Mouse (Mus musculus): ENCODE measurements around the gene Cnst.

Cnst gene

DNA sequence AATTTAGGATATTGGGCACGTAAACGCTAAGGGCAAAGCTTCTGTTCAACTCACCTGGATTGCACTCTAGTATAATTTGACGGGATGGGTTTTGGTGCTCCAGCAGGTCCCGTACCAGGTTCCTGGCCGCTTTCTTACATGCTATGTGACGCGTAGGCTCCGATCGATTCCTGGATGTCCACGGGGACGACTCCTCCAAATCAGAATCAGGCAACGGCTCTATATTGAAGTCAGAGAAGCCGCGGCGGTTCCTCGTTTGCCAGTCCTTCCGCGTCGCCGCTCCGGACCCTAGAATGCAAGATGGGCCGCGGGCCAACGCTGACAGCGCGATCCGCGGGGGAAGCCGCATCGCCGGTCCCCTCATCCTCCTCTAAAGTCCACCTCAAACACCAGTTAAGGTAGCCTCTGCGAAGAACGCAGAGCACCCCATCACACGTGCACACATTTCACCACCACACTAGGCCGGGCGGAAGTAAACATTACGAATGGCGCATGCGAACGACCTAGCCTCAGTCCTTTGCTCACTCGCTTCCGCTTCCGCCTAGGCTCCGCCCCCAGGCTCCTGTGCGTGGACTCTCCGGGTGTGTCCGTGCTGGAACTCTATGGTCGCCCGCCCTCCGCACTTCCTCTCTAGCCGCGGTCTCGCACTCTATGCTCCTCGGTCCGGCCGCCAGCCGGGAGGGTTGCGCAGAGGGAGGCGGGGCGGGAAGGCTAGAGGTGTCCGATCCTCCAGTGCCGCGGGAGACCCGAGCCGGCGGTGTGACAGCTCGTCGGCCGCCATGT, at the start of gene Cnst, which contains the start of gene Tfb2m:
Gene Cnst (plus strand): TSS at position 603 of the 783 bp plus-strand sequence.
Gene Tfb2m (minus strand): TSS at position 500 of the 783 bp plus-strand sequence.
- peak; percentile 99 for DNase-seq (ENCODE audit: low read depth)

DNA sequence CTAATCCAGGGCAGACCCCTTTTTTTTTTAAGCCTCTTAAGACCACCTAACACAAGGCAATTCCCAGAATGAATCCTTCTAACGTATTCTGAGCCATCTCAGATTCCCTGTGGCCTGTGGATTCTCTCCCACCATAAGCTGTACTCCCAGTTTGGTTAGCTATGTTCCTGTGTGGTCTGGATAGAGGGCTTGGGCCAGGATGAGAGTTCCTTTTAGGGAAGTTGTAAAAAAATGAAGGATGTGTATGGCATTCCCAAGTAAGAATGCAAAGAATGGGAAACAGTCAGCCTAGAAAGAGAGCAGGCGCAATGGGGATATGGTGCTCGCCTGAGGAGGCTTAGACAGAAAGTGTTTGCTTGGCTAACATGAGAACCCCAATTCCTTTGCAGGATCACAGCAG, 46.9 kb upstream of the Cnst start:
- DNase-seq (ENCODE audit: low read depth) = no peak

DNA sequence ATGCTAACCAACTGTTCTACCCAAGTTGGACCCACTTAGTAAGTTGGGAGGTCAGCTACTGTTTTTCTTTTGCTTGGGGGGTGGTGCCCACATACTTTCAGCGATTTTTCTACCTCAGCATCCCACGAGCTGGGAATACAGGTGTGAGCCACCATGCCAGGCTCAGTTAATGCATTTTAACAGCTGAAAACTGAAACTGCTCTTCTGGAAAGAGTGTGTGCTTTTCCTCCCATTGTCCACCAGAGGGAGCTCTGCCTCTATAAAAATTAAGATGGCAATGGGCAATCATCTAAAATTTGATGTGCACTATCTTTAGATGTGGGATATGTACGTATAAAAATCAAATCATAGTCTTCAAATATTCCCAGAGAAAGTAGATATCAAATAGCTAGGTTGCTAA, 43.6 kb upstream of the Cnst start:
- DNase-seq (ENCODE audit: low read depth) = peak; percentile 61

DNA sequence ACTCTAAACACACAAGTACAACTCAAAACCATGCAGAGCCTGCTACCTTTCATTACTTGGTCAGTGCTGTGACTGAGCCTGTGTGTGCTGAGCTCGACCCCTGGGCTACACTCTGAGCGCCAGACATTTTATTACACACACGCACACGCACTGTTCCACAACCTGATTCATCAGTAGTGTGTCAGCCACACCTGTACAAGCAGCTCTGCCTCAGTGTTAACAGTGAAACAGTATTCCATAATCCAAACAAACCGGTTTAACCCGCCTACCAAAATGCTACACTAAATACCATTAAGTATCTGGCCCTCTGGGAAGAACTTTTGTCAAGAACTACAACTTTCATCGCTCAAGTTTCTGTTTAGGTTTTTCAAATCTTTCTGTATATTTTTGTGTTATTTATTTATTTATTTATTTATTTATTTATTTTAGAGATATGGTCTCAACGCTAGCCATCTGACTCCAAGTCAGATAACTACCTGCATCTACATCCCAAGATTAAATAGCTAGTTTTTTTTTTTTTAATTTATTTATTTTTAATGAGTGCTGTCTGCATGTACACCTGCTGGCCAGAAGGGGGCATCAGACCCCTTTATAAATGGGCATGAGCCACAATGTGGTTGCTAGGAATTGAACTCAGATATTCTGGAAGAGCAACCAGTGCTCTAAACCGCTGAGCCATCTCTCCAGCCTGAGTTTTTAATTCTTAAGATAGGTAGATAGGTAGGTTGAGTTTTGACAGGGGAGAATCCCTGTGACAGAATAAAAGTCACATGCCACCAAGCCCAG, 39.4 kb upstream of the Cnst start:
- DNase-seq (ENCODE audit: low read depth) = peak; percentile 79

DNA sequence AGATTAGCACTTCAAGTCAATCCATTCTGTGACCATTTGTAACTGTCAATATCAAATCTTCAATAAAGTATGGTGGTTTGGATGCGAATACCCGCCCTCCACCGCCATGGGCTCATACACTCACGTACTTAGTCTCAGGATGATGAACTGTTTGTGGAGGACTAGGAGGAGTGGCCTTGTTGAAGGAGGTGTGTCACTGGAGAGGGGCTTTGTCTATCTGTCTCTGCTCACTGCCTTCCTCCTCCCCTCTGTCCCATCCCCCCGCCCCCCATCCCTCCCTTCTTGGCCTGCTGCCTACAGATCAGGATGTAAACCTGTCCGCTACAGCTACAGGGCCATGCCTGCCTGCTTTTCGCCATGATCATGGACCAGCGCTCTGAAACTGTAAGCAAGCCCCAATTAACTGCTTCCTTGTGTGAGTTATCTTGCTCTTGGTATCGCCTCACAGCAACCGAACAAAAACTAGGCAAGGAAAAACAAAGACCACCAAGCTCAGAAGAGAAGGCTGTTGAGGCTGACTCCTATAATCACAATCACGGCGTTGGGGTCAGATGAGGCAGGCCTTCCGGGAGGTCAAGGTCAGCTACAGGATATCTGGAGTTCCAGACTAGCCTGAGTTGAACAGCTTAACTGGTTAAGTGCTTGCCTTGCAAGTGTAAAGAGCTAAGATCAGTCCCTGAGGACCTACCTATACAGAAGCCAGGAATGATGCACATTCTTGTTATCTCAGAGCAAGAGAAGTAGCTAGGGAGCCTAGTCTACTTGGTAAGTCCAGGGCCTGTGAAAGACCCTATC, 35.4 kb upstream of the Cnst start:
- DNase-seq (ENCODE audit: low read depth) = no peak

DNA sequence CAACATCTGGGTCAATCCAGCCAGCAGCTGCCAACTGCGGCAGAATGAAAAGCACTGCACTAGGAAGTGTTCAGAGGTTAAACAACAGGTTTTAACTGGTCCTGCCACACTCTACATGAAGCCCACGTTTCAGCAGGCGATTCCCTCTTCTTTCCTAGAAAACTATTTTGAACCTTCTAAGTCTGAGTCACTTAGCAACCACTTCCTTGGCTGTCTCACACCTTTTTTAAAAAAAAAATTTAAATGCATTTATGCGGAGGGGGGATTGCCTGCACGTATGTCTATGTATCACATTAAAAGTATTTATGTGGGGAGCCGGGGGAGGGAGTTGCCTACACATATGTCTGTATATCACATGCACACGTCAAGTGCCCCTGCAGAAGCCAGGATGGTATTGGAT, 34.3 kb upstream of the Cnst start:
- no peak for DNase-seq (ENCODE audit: low read depth)

DNA sequence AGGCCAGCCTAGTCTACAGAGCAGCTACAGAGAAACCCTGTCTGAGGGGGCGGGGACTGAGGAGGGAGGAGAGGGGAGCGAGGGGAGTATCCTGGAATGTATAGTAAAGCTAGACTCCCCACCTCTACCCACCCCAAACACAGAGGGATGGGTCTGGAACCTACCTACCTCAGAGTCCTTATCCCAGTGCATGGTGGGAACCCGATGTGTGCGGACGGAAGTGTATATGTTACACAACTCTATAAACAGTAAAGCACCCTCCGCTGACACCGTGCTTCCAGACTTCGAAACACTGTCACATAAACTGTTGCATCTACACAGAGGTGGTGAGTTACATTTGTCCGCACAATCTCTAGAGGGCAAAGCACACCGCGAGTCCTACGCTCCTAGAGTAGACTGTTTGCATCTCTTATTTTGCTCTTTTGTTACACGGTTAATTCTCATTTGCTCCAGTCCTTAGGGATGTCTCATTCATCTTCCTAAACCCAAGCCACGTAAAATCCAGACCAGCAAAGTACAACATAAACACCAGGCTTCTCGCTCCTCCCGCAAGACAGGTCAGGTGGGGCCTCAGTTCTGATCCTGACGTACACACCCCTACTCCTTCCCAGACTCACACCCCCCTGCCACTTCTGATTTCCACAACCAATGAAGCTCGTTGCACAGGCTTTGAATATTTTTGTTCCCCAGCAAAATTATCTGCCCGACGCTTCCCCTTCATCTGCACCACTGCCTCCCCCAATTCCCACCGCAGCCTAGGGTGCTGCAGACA, 29.0 kb upstream of the Cnst start:
- peak; percentile 71 for DNase-seq (ENCODE audit: low read depth)

DNA sequence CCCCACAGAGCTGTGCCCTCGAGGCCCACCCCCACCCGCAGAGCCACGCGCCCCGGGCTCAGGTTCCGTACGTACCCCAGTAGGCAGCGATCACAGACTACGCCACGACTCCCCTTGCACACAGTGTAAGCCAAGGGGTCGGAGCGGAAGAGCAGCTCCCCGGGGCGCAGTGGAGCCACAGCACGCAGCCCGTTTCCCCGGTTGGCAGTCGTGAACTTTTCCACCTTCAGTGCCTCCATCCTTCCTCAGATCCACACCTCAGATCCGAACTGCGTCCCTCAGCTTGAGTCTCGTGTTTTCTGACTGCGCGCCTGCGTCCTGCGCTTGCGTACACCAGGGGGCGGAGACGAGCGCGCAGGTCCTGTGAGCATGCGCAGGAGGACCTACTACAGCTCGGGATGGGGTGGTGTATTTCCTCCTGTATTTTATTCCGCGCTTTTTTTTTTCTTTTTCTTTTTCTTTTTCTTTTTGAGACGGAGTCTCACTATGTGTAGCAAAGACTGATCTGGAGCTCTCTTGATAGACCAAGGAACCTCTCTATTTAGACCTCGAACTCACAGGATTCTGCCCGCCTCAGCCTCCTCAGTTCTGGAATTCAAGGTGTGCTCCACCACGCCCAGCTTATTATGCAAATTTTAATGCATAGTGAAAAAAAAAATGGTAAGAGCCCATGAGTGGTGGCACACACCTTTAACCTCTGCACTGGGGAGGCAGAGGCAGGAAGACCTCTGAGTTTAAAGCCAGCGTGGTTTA, 28.3 kb upstream of the Cnst start, which contains the start of gene Smyd3:
Gene Smyd3 (minus strand): TSS at position 329 of the 753 bp plus-strand sequence.
- peak; percentile 91 for DNase-seq (ENCODE audit: low read depth)

DNA sequence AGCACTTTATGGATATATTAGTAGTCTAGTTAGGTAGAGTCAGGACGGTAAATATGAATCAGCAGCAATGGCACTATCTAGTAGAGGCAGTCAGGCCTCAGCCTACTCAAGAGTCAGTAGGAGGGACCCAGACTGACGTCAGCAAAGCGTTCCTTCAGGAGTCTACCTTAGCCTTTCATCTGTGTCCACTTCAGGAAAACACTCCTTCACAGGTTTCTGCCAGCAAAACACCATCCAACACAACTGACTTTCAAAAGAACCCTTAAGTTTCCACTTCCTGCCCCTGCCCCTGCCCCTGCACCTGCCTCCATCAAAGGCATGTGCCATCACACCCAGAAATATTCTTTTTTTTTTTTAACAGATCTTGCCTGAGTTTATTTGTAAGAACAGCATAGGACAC, 26.3 kb upstream of the Cnst start:
- no peak for DNase-seq (ENCODE audit: low read depth)

DNA sequence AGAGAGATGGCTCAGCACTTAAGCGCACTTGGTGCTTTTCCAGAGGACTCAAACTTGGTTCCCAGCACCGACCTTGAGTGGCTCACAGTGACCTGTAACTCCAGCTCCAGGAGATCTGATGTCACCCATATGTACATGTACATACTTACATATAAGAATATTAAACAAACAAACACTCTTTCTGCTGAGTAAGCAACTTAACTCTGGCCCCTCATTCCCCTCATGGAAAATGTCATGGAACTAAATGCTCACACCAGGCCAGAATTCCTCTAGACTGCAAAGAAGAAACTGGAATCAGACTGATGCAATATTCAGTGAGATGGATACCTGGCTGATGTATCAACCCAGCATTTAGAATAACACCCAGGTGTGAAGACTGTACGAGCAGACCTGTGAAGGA, 7.1 kb upstream of the Cnst start:
- DNase-seq (ENCODE audit: low read depth) = no peak

DNA sequence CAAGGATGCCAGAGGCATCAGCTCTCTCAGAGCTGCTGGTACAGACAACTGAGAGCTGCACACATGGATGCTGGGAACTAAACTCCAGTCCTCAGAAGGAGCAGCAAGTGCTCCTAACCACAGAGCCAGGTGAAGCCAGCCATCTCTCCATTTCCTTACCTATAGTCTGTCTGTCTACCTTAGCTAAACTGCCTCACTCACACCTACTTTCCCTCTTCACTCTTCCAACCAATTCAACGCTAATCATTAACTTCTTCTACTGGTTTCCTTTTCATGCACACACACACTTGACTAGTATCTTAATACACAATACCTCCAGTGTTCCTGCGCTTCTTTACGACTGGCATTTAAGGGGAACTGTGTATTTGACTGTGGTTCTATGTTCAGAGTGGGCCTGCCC, 6.3 kb upstream of the Cnst start:
- no peak for DNase-seq (ENCODE audit: low read depth)

DNA sequence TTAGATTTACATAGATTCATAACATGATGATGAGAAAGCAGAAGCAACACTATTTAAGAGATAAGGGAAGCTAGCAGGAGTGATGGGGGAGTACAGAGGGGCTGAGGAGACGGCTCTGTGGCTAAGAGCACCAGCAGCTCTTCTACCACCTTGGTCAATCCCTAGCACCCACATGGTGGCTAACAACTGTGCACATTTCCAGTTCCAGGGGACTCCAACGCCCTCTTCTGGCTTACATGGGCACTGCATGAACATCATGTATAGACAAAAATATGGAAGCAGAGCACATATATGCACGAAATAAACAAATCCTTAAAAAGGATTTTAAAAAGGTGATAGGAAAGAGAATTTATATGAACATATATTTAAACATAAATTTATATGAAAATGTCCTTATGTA, 4.7 kb upstream of the Cnst start:
- DNase-seq (ENCODE audit: low read depth) = peak; percentile 57

DNA sequence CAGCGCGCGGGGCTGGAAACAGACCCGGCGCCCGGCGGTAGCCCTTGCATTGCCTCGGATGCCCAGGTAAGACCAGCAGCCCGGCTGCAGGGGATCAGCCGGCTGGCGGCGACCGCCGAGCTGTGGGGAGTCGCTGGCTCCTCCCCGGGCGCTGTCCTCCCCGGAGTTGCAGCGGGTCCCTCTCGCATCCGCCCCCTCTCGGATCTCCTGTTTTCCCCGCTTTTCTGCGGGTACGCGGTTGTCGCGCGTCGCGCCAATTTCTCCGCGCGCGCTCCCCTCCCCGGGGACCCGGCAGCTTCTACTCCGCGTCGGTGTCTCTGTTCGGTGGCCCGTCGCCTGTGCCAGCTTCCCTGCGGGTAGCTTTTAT, 364 bp downstream of the Cnst start:
- DNase-seq (ENCODE audit: low read depth) = no peak

DNA sequence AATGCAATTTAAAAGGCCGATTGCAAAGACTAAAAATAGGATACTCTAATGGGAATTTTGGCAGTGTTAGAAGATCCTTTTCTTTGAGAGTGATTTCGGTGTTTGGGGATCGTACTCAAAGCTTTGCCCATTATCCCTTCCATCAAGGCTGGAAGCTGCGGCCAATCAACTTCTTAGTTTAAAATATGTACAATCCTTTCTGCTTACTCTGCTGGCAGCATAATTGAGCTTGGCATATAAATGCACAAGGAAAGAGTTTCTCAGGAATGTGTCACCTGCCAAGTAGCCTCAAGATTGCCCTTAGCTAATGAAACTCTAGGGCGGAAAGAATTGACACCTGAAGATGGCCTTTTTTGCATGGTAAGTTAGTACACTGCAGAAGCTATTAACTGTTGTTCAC, 1.0 kb downstream of the Cnst start:
- peak; percentile 21 for DNase-seq (ENCODE audit: low read depth)

DNA sequence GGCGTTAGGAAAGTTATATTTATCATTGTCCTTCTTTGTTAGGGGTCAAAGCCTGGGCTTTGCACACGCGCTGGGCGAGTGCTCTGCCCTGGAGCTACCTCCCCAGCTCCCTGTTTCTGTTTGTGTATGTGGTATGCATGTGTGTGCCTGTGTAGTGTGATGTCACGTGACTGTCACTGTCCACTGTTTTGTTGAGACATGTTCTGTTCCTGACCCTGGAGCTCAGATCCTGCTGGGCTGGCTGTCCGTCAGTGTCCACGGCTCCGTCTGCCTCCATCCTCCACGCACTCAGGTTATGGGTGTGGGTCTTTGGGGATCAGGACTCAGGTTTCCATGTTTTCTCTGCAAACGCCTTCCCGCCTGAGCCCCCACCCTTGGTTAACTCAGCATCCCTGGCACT, 2.0 kb downstream of the Cnst start:
- no peak for DNase-seq (ENCODE audit: low read depth)

DNA sequence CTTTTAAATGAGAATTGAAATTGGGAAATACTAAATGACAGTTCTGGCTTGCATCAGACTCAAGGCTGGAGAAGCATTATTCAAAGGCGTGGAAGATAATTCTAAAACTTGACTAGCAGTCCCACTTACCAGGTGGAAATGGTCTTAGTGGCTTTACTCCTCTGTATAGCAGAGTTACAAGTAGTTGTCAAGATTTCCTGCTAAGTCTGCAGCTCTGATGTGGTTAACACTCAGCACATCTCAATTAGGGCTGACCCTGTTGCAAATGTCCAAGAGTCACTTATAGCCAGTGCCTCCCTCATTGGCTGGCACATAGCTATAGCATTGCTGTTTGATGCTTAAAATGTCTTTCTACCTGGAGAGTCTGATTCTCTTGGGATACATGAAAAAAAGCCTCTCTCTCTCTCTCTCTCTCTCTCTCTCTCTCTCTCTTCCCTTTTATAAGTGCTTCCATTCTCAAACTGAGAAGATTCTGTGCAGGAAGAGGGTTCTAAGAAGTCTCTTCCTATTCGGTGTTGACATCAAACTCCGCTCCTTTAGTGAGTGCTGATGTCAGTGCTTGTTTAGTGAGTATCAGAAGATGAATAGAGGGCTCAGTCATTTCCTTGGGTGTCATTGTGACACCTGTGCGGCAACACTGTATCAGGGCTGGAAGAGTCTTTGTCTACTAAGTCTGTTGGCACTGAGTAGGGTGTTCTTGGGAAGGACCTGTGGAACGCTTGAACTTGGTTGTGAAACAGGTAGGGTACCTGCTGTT, 3.0 kb downstream of the Cnst start:
- no peak for DNase-seq (ENCODE audit: low read depth)

DNA sequence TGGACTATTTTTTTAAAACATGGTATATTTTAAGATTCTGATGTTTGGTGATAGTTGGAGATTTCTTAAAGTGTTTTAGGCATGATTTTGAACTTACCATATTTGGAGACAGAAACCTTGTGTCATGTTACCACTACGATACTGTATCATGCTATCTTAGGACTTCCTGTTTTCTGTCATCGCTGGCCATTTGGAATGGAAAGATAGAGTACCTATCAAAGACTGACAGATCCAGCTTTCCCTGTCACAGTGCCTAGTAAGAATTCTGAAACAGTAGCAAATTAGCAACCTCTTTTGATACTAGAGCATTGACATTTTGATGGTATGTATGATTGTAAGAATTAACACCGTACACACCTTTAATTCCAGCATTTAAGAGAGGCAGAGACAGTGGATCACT, 5.2 kb downstream of the Cnst start:
- DNase-seq (ENCODE audit: low read depth) = peak; percentile 79

DNA sequence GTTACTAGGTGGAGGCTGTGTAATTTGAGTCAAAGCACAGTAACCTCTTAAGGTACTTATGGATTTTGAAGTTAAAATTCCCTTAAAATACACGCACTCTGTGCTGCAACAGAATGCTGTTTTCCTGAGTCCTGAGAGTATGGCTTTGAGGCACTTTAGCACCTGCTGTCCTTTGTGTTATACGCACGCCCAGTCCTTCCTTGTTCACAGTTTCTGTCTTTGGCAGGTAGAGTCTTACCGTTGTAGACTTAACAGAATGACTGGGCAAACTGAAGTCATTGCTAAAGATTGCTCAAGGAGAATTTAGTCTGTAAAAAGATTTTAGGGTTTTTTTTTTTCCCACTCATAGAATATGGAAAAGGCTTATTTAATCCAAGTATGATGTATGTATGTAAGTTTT, 5.8 kb downstream of the Cnst start:
- no peak for DNase-seq (ENCODE audit: low read depth)

DNA sequence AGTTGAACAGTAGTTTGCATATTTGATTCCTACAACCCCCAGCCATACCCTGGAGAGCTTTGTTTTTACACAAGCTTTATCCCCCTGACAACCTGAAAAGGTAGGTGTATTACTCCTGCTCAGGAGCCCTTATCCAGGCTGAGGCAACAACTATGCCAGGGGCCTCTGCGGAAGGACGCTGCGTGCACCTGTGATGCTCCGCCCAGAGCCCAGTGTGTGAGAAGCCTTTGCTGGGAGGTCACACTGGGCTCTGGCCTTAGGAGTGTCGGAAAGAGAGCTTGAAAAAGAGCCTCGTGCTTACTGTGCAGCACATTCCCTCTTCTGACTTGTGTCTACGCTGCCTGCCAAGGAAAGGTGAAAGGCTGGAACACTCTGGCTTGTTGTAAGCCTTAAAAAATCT, 6.6 kb downstream of the Cnst start:
- no peak for DNase-seq (ENCODE audit: low read depth)

DNA sequence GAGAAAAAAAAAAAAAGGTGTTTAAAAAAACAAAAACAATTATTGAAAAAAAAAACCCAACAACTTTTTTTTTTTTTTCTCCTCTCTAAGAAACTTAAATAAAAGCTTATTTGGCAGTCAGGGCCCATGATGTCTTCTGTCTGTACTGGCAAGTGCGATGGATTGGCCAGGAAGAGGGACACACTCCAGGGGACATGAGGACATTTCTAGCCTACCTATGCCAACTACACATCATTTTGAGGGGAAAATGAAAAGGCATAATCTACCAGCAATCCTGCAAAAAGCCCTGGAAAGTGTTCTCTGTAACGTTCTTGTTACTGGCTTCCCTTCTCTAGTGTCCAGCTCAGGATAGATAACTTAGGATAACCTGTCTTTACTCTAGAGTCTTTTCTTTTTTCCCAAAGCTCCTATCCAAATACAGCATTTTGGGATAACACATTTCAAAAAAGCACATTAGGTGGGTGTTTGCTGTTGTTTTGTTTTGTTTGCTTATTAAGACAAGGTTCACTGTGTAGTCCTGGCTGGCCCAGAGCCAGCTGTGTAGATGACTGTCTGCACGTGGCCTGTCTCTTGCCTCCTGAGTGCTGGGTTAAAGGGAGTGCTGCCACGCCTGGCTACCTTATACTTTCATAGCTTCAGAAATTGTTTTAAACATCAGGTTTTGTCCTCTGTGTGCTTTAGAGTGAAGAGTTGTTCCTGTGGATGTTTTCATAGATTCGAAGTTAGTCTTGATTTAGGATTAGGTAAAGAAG, 7.2 kb downstream of the Cnst start:
- no peak for DNase-seq (ENCODE audit: low read depth)

Measured in 416B (cell line).